Mouse (Mus musculus) cerebellum, postnatal 14 days (tissue): ENCODE data around the gene Ncoa4.
"Not testable (repeated sequence)": the region's sequence is repeated elsewhere in the genome, so short reads cannot be mapped to it uniquely, and the experiment has no call there.

ENCODE experiments used
- DNase-seq, 2 experiments: peaks; one replicate each; pipeline ENCODE4 v3.0.0; 2021; ENCODE audit warnings: mixed read lengths in 2 of 2

Gene Ncoa4

GRCm38 (mm10) chr14:32161090-32161885, 1.6 kb downstream of the Ncoa4 start:
- DNase-seq, result no peak

GRCm38 (mm10) chr14:32162231-32162630, 2.6 kb downstream of the Ncoa4 start:
- DNase-seq, result no peak

- no peak for DNase-seq
These were observed 3.7 kb downstream of the Ncoa4 start for GRCm38 (mm10) chr14:32163203-32163888.

- no peak for DNase-seq
These were observed 4.7 kb downstream of the Ncoa4 start for GRCm38 (mm10) chr14:32164173-32165051.

- peak; percentile 93 to 96 for DNase-seq
These were observed 5.8 kb downstream of the Ncoa4 start for GRCm38 (mm10) chr14:32165278-32166061.

- no peak for DNase-seq
These were observed 6.4 kb downstream of the Ncoa4 start for GRCm38 (mm10) chr14:32166062-32166441.

GRCm38 (mm10) chr14:32166840-32167239, 7.2 kb downstream of the Ncoa4 start:
- DNase-seq, result no peak

GRCm38 (mm10) chr14:32167326-32167725, 7.7 kb downstream of the Ncoa4 start:
- DNase-seq, result no peak

- DNase-seq, result no peak
These were observed 9.1 kb downstream of the Ncoa4 start for GRCm38 (mm10) chr14:32168653-32169231.

- no peak for DNase-seq
These were observed 10.5 kb downstream of the Ncoa4 start for GRCm38 (mm10) chr14:32170137-32170536.

- no peak for DNase-seq
These were observed 15.6 kb downstream of the Ncoa4 start for GRCm38 (mm10) chr14:32175310-32175709.

- not testable (repeated sequence) for DNase-seq
These were observed 16.9 kb downstream of the Ncoa4 start for GRCm38 (mm10) chr14:32176590-32176989.

GRCm38 (mm10) chr14:32179393-32180195, 19.9 kb downstream of the Ncoa4 start:
- DNase-seq, result no peak

- no peak for DNase-seq
These were observed 21.2 kb downstream of the Ncoa4 start for GRCm38 (mm10) chr14:32180861-32181260.

- DNase-seq, result no peak
These were observed 24.2 kb downstream of the Ncoa4 start for GRCm38 (mm10) chr14:32183846-32184245.

- DNase-seq, result no peak
These were observed 31.1 kb downstream of the Ncoa4 start for GRCm38 (mm10) chr14:32190627-32191391.

GRCm38 (mm10) chr14:32191926-32192325, 32.3 kb downstream of the Ncoa4 start:
- DNase-seq, result no peak

- peak; percentile 71 to 78 for DNase-seq
These were observed 32.8 kb downstream of the Ncoa4 start for GRCm38 (mm10) chr14:32192437-32192836.

- not testable (repeated sequence) for DNase-seq
These were observed 33.9 kb downstream of the Ncoa4 start for GRCm38 (mm10) chr14:32193557-32193956.

- peak in 1 of 2 experiments; percentile 72 for DNase-seq
These were observed 41.7 kb downstream of the Ncoa4 start for GRCm38 (mm10) chr14:32201354-32201753.
